Mouse (Mus musculus): Measurements from ENCODE around the gene Guca2b. TPM values are rescaled to one million over a fixed set of nuclear protein-coding genes. Genes with fewer than 3 reads are reported as not detected.

Gene Guca2b
- polyA plus RNA-seq, 1 experiment from 2014 or later: not detected

DNA sequence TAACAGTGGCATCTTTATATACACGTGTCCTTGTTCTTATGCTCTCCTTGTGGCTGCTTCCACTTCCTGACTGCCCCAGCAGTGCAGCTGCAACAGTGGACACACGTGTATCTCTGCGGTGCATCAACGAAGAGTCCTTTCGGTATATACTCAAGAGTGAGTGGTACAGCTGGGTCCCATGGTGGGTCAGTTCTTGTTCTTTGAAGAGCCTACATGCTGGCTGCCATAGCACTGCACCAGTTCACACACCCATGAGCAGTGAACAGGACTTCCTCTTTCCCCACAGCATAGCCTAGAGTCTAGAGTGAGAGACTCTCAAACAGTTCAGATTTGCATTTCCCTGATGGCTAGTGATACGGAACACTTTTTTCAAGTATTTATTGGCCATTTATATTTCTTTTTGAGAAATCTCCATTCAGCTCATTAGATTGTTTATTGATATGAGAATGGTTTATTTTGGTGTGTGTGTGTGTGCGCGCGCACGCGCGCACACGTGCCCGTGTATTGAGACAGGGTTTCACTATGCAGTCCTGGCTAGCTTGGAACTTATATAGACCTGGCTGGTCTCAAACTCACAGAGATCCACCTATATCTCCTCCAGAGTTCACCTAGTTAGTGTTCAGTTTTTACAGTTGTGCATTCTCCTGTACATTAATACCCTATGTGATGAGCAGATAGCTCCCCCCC, 4.8 kb upstream of the Guca2b start:
- no peak for ATAC-seq (replicated peaks; ENCODE audit: low FRiP score)
- Histone ChIP-seq H3K27me3 (ENCODE audit: control insufficient read depth, insufficient read depth, low read length) (no peaks in the 10 kb centered on the region), H3K9ac (ENCODE audit: low read length) (no peak overlapping the region), H3K4me3 (ENCODE audit: low read depth, low read length) (no peak overlapping the region), H3K9me3 (ENCODE audit: control insufficient read depth, low read length) (no peaks in the 10 kb centered on the region), H3K36me3 (ENCODE audit: control insufficient read depth, insufficient read depth, low read length) (no peaks in the 10 kb centered on the region), H3K27ac (ENCODE audit: low read depth, low read length) (no peak overlapping the region), H3K4me1 (replicated peaks; ENCODE audit: control insufficient read depth, insufficient read depth, low read length) (no peaks in the 10 kb centered on the region), H3K4me2 (ENCODE audit: low read depth, low read length, severe bottlenecking) (no peak overlapping the region)
- DNase-seq (ENCODE audit: low spot score): no peak
- 95% methylated on average over 14 of the region's 14 CpGs for WGBS

DNA sequence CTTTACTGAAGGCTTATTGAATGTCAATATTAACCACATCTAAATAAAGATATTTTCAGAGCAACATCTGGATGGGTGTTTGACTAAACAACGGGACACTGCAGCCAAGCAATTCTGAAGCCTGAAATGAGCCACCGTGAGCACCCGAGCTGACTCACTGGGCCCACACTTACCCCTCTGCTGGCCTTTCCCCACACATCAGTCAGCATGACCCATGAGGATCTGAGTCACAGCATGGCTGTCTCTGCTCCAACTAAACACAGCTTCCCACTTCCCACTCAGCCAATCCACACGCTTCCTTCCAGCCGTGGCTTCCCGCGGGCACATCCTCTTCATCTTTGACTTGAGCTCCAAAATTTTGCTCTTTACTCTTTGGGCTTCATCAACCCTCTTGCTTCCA, 4.2 kb upstream of the Guca2b start:
- no peak for ATAC-seq (replicated peaks; ENCODE audit: low FRiP score)
- Histone ChIP-seq H3K4me1 (replicated peaks; ENCODE audit: control insufficient read depth, insufficient read depth, low read length) (no peaks in the 10 kb centered on the region), H3K27me3 (ENCODE audit: control insufficient read depth, insufficient read depth, low read length) (no peaks in the 10 kb centered on the region), H3K4me2 (ENCODE audit: low read depth, low read length, severe bottlenecking) (no peak overlapping the region), H3K27ac (ENCODE audit: low read depth, low read length) (no peak overlapping the region), H3K9me3 (ENCODE audit: control insufficient read depth, low read length) (no peaks in the 10 kb centered on the region), H3K36me3 (ENCODE audit: control insufficient read depth, insufficient read depth, low read length) (no peaks in the 10 kb centered on the region), H3K9ac (ENCODE audit: low read length) (no peak overlapping the region), H3K4me3 (ENCODE audit: low read depth, low read length) (no peak overlapping the region)
- no peak for DNase-seq (ENCODE audit: low spot score)
- 88% methylated on average over 7 of the region's 7 CpGs for WGBS

DNA sequence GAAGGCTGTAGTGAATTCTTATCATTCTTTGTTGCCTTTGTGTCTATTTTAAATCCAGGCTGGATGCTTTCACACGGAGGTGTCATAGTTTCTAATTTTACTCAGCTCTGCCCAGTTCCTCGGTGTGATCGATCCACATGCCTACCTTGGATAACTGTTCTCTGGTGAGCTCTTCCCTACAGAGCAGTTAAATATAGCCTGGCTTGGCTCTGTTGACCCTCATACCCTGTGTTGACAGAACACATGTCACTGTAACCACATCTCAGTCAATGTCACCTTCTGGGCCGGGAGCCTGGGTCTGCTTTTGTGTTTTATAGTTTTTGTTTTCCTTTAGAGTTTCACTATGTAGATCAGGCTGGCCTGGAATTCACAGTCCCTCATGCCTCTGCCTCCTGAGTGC, 3.4 kb upstream of the Guca2b start:
- no peak overlapping the region for H3K4me3 ChIP-seq (ENCODE audit: low read depth, low read length)
- no peak overlapping the region for H3K4me2 ChIP-seq (ENCODE audit: low read depth, low read length, severe bottlenecking)
- H3K36me3 ChIP-seq (ENCODE audit: control insufficient read depth, insufficient read depth, low read length): no peaks in the 10 kb centered on the region
- no peak for DNase-seq (ENCODE audit: low spot score)
- WGBS: 82% methylated on average over 4 of the region's 4 CpGs
- no peak overlapping the region for H3K9ac ChIP-seq (ENCODE audit: low read length)
- no peak for ATAC-seq (replicated peaks; ENCODE audit: low FRiP score)
- no peaks in the 10 kb centered on the region for H3K4me1 ChIP-seq (replicated peaks; ENCODE audit: control insufficient read depth, insufficient read depth, low read length)
- H3K27me3 ChIP-seq (ENCODE audit: control insufficient read depth, insufficient read depth, low read length): no peaks in the 10 kb centered on the region
- no peaks in the 10 kb centered on the region for H3K9me3 ChIP-seq (ENCODE audit: control insufficient read depth, low read length)
- no peak overlapping the region for H3K27ac ChIP-seq (ENCODE audit: low read depth, low read length)

DNA sequence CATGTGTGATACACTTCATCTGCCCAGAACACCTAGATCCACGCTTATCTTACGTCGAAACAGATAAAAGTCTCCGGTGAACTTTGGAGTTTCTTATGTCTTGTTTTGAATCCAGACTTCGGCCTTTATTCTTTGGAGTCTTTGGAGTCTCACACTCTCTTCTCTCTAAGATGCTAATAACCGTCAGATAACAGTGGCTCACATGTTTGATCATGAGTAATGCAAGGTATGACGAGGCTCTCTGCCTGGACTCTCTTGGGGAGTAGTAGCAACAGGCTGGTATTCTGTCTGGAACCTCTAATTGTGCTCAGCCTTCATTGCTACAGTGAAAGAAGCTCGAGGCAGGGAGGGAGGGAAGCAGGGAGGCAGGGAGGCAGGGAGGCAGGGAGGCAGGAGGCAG, 1.3 kb upstream of the Guca2b start:
- Histone ChIP-seq H3K4me1 (replicated peaks; ENCODE audit: control insufficient read depth, insufficient read depth, low read length) (no peaks in the 10 kb centered on the region), H3K36me3 (ENCODE audit: control insufficient read depth, insufficient read depth, low read length) (no peaks in the 10 kb centered on the region), H3K9me3 (ENCODE audit: control insufficient read depth, low read length) (no peaks in the 10 kb centered on the region), H3K4me2 (ENCODE audit: low read depth, low read length, severe bottlenecking) (no peak overlapping the region), H3K4me3 (ENCODE audit: low read depth, low read length) (no peak overlapping the region), H3K27me3 (ENCODE audit: control insufficient read depth, insufficient read depth, low read length) (no peaks in the 10 kb centered on the region), H3K9ac (ENCODE audit: low read length) (no peak overlapping the region), H3K27ac (ENCODE audit: low read depth, low read length) (no peak overlapping the region)
- ATAC-seq (replicated peaks; ENCODE audit: low FRiP score) (no peak), DNase-seq (ENCODE audit: low spot score) (no peak)
- WGBS: 85% methylated on average over 8 of the region's 8 CpGs

DNA sequence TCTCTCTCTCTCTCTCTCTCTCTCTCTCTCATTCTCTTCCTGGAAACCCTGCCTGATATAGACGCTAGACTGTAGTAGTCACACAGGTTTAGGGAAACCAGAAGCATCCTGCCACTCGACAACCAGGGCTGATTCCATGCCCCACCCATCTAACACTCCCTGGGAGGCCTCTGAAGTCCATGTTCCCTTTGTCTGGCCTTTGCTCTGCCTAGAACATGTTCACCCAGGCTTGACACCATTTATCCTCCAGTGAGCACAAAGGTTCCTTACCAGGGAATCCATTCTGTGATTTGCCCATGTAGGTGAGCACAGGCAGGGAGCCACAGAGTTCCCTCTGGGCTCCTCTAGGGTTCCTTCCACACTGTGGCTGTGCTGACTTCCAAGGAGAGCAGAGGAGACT, 508 bp downstream of the Guca2b start:
- ATAC-seq (replicated peaks; ENCODE audit: low FRiP score) (no peak), DNase-seq (ENCODE audit: low spot score) (no peak)
- WGBS: 59% methylated on average over 2 of the region's 2 CpGs
- H3K4me2 ChIP-seq (ENCODE audit: low read depth, low read length, severe bottlenecking): no peak overlapping the region
- H3K27me3 ChIP-seq (ENCODE audit: control insufficient read depth, insufficient read depth, low read length): no peaks in the 10 kb centered on the region
- H3K9ac ChIP-seq (ENCODE audit: low read length): no peak overlapping the region
- H3K36me3 ChIP-seq (ENCODE audit: control insufficient read depth, insufficient read depth, low read length): no peaks in the 10 kb centered on the region
- no peak overlapping the region for H3K4me3 ChIP-seq (ENCODE audit: low read depth, low read length)
- no peak overlapping the region for H3K27ac ChIP-seq (ENCODE audit: low read depth, low read length)
- no peaks in the 10 kb centered on the region for H3K4me1 ChIP-seq (replicated peaks; ENCODE audit: control insufficient read depth, insufficient read depth, low read length)
- peaks cover under 1% of the 10 kb centered on the region; the same call in 1 of the 2 replicates for H3K9me3 ChIP-seq (ENCODE audit: control insufficient read depth, low read length)

DNA sequence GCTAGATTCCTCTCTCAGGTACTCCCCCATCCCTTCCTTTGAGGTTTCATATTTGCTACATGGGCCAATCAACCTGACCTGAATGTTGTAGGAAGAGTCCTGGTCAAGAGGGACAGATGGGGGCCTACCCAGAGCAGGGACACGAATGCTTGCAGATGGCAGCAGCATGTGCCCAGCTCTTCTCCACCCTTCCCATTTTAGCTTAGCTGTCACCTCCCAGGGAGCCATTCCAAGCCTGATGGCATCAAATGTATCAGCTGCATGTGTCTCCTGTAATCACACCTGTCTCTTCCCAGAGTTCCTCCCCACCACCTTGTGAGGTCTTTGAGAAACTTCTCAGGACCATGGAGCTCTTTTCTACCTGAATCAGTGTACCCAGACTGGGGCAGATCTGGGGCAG, 1.7 kb downstream of the Guca2b start:
- Histone ChIP-seq H3K36me3 (ENCODE audit: control insufficient read depth, insufficient read depth, low read length) (no peaks in the 10 kb centered on the region), H3K27me3 (ENCODE audit: control insufficient read depth, insufficient read depth, low read length) (no peaks in the 10 kb centered on the region), H3K27ac (ENCODE audit: low read depth, low read length) (no peak overlapping the region), H3K9me3 (ENCODE audit: control insufficient read depth, low read length) (peaks cover 4% of the 10 kb centered on the region; the same call in 1 of the 2 replicates), H3K4me2 (ENCODE audit: low read depth, low read length, severe bottlenecking) (no peak overlapping the region), H3K9ac (ENCODE audit: low read length) (no peak overlapping the region), H3K4me1 (replicated peaks; ENCODE audit: control insufficient read depth, insufficient read depth, low read length) (no peaks in the 10 kb centered on the region), H3K4me3 (ENCODE audit: low read depth, low read length) (no peak overlapping the region)
- ATAC-seq (replicated peaks; ENCODE audit: low FRiP score): no peak
- 90% methylated on average over 1 of the region's 1 CpGs for WGBS
- no peak for DNase-seq (ENCODE audit: low spot score)

DNA sequence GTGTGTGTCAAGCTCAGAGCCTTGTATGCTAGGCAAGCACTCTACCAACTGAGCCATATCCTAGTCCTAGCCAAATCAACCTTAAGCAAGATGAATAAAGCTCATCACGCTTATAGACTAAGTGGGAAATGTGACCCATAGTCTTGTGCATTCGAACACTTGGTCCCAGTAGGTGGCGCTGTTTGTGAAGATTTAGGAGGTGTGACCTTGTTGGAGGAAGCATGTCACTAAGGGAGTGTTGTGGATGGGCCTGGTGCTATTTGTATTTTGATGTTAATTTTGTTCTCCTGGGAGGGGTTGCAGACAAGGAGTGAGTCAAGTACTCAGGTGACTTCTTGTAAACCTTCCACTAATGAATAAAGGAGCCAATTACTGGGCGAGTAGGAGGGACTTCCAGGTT, 16.1 kb downstream of the Guca2b start:
- Histone ChIP-seq H3K4me1 (replicated peaks; ENCODE audit: control insufficient read depth, insufficient read depth, low read length) (no peaks in the 10 kb centered on the region), H3K4me3 (ENCODE audit: low read depth, low read length) (no peak overlapping the region), H3K27me3 (ENCODE audit: control insufficient read depth, insufficient read depth, low read length) (no peaks in the 10 kb centered on the region), H3K9me3 (ENCODE audit: control insufficient read depth, low read length) (no peaks in the 10 kb centered on the region; the same call in 1 of the 2 replicates), H3K36me3 (ENCODE audit: control insufficient read depth, insufficient read depth, low read length) (no peaks in the 10 kb centered on the region), H3K9ac (ENCODE audit: low read length) (no peak overlapping the region), H3K27ac (ENCODE audit: low read depth, low read length) (no peak overlapping the region), H3K4me2 (ENCODE audit: low read depth, low read length, severe bottlenecking) (no peak overlapping the region)
- ATAC-seq (replicated peaks; ENCODE audit: low FRiP score) (no peak), DNase-seq (ENCODE audit: low spot score) (no peak)
- WGBS: 87% methylated on average over 4 of the region's 4 CpGs

DNA sequence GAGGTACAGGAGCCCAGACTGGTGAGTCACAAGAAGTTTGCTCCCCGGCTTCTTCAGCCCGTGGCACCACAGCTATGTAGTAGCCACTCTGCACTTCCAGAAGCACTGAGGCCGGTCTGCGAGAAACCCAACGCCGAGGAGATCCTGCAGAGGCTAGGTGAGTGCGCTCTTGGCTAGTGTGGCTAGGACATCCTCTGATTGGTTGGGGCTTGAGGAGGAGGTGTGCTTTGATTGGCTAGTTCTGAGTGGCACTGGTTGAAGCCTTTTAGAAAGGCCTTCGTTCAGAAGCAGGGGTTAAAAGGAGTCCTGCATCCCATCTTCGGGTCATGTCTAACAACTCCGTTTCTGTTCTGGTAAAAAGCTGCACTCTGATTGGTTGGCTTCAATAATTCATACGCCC, 20.1 kb downstream of the Guca2b start:
- no peak overlapping the region for H3K27ac ChIP-seq (ENCODE audit: low read depth, low read length)
- no peak overlapping the region for H3K9ac ChIP-seq (ENCODE audit: low read length)
- H3K4me3 ChIP-seq (ENCODE audit: low read depth, low read length): no peak overlapping the region
- no peaks in the 10 kb centered on the region for H3K4me1 ChIP-seq (replicated peaks; ENCODE audit: control insufficient read depth, insufficient read depth, low read length)
- H3K9me3 ChIP-seq (ENCODE audit: control insufficient read depth, low read length): no peaks in the 10 kb centered on the region; the same call in 1 of the 2 replicates
- ATAC-seq (replicated peaks; ENCODE audit: low FRiP score) (no peak), DNase-seq (ENCODE audit: low spot score) (no peak)
- no peak overlapping the region for H3K4me2 ChIP-seq (ENCODE audit: low read depth, low read length, severe bottlenecking)
- no peaks in the 10 kb centered on the region for H3K27me3 ChIP-seq (ENCODE audit: control insufficient read depth, insufficient read depth, low read length)
- WGBS: 59% methylated on average over 11 of the region's 11 CpGs
- no peaks in the 10 kb centered on the region for H3K36me3 ChIP-seq (ENCODE audit: control insufficient read depth, insufficient read depth, low read length)

DNA sequence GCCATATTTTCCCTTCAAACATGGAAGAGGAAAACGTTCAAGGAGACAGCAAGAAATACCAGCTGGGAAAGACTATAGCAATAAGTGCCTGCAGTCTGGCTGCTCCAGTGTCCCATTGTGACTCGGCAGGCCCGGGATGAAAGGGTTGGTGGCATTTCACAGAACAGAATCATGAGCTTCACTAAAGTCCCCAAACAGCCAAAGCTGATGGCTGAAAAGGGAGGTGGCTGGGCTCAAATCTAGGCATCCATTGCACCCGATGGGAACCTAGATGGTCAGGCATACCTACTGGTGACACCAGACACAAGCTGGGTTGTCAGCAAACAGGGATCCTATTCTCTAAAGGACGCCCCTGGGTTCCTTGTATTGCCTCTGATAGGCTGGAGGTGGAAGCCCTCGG, 20.8 kb downstream of the Guca2b start:
- 89% methylated on average over 6 of the region's 6 CpGs for WGBS

More for the DNA sequence above, 20.8 kb downstream of the Guca2b start:
- no peak overlapping the region for H3K9ac ChIP-seq (ENCODE audit: low read length)
- DNase-seq (ENCODE audit: low spot score) (no peak), ATAC-seq (replicated peaks; ENCODE audit: low FRiP score) (no peak)
- no peaks in the 10 kb centered on the region for H3K36me3 ChIP-seq (ENCODE audit: control insufficient read depth, insufficient read depth, low read length)
- H3K27ac ChIP-seq (ENCODE audit: low read depth, low read length): no peak overlapping the region
- no peaks in the 10 kb centered on the region; the same call in 1 of the 2 replicates for H3K9me3 ChIP-seq (ENCODE audit: control insufficient read depth, low read length)
- H3K4me1 ChIP-seq (replicated peaks; ENCODE audit: control insufficient read depth, insufficient read depth, low read length): no peaks in the 10 kb centered on the region
- H3K4me2 ChIP-seq (ENCODE audit: low read depth, low read length, severe bottlenecking): no peak overlapping the region
- H3K27me3 ChIP-seq (ENCODE audit: control insufficient read depth, insufficient read depth, low read length): no peaks in the 10 kb centered on the region
- no peak overlapping the region for H3K4me3 ChIP-seq (ENCODE audit: low read depth, low read length)

All from forebrain, embryonic 11.5 days (tissue).